Comparison of ENCODE assay signal across 8 mouse cellular contexts in the genomic region with DNA sequence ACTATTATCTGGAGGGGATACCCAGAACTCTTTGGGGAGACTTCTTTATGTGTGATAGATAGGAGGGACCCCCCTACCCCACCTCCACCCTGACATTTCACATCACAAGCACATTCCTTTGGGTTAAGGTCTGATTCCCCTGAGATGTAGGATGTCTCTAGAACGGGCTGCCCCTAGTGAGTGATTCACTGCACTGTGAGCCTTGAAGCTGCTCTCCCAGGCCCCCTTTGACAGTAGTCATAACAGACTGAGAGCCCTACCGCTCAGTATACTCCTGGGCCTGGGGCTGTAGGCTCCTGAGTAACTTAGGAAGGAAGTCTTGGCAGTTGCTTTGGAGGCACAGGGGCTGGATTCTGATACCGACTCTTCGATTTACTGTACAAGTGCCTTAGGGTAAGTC. TPM values are rescaled to one million over a fixed set of nuclear protein-coding genes. Genes with fewer than 3 reads are reported as not detected.
DNase-seq lines count a peak whose midpoint lies in the region; ATAC-seq and TF ChIP-seq lines count a peak whose summit lies in the region.

No protein-coding gene starts in this region.

- TF ChIP-seq CTCF in lung, embryonic 14.5 days (IDR thresholded peaks at IDR 0.05; ENCODE audit: low read depth), result 0 out of 2 replicates have a peak, but pooled peaks have one; percentile 6
- no peak for TF ChIP-seq CTCF in cerebellum, adult 2 months (IDR thresholded peaks at IDR 0.05; ENCODE audit: borderline replicate concordance, insufficient read depth, low read depth, low read length)

- peaks cover 17% of the 10 kb centered on the region for H3K4me1 ChIP-seq in lung, embryonic 14.5 days (ENCODE audit: insufficient read depth)
- H3K4me1 ChIP-seq in forebrain, embryonic 12.5 days, result peaks cover 20% of the 10 kb centered on the region
- peaks cover 48% of the 10 kb centered on the region for H3K4me1 ChIP-seq in limb, embryonic 10.5 days
- peaks cover 21% of the 10 kb centered on the region for H3K4me1 ChIP-seq in neural tube, embryonic 13.5 days (replicated peaks)
- peaks cover 5% of the 10 kb centered on the region; the same call in 1 of the 2 replicates for H3K4me1 ChIP-seq in cerebellum, adult 2 months (ENCODE audit: control insufficient read depth, insufficient read depth, low read length)

- H3K27me3 ChIP-seq in lung, embryonic 14.5 days (ENCODE audit: insufficient read depth, low read length), result no peaks in the 10 kb centered on the region
- H3K27me3 ChIP-seq in forebrain, embryonic 12.5 days, result peaks cover 47% of the 10 kb centered on the region
- peaks cover 61% of the 10 kb centered on the region for H3K27me3 ChIP-seq in limb, embryonic 10.5 days (ENCODE audit: low read depth, poor library complexity, severe bottlenecking)
- peaks cover 23% of the 10 kb centered on the region; the same call in 1 of the 2 replicates for H3K27me3 ChIP-seq in neural tube, embryonic 13.5 days
- H3K27me3 ChIP-seq in cerebellum, adult 2 months (ENCODE audit: control insufficient read depth, insufficient read depth, low read length), result no peaks in the 10 kb centered on the region; the same call in 1 of the 2 replicates

- WGBS in lung, embryonic 14.5 days, result 49% methylated on average over 4 of the region's 4 CpGs
- 75% methylated on average over 4 of the region's 4 CpGs for WGBS in forebrain, embryonic 12.5 days
- WGBS in limb, embryonic 10.5 days, result 68% methylated on average over 4 of the region's 4 CpGs
- WGBS in neural tube, embryonic 13.5 days, result 59% methylated on average over 4 of the region's 4 CpGs
- WGBS in cerebellum, adult 2 months, result 63% methylated on average over 4 of the region's 4 CpGs

- no peak for TF ChIP-seq POLR2A in cerebellum, adult 2 months (IDR thresholded peaks at IDR 0.05; ENCODE audit: borderline replicate concordance, insufficient read depth, low read length)

- no peak overlapping the region for H3K27ac ChIP-seq in lung, embryonic 14.5 days (ENCODE audit: low read depth)
- H3K27ac ChIP-seq in forebrain, embryonic 12.5 days, result no peak overlapping the region
- no peak overlapping the region for H3K27ac ChIP-seq in limb, embryonic 10.5 days
- H3K27ac ChIP-seq in neural tube, embryonic 13.5 days (replicated peaks), result no peak overlapping the region
- no peak overlapping the region for H3K27ac ChIP-seq in cerebellum, adult 2 months (ENCODE audit: insufficient read depth, low read length)

- H3K9me3 ChIP-seq in lung, embryonic 14.5 days (ENCODE audit: low read depth, low read length), result no peaks in the 10 kb centered on the region
- H3K9me3 ChIP-seq in forebrain, embryonic 12.5 days, result no peaks in the 10 kb centered on the region
- no peaks in the 10 kb centered on the region for H3K9me3 ChIP-seq in limb, embryonic 10.5 days (replicated peaks)
- no peaks in the 10 kb centered on the region for H3K9me3 ChIP-seq in neural tube, embryonic 13.5 days

- H3K9ac ChIP-seq in lung, embryonic 14.5 days, result peak overlapping the region; percentile 54; the same call in 1 of the 2 replicates
- no peak overlapping the region for H3K9ac ChIP-seq in forebrain, embryonic 12.5 days
- H3K9ac ChIP-seq in neural tube, embryonic 13.5 days, result peak overlapping the region; percentile 70

- 0 out of 2 replicates have a peak, but pooled peaks cover 5% of the 10 kb centered on the region for H3K36me3 ChIP-seq in lung, embryonic 14.5 days (ENCODE audit: insufficient read depth)
- H3K36me3 ChIP-seq in forebrain, embryonic 12.5 days (replicated peaks), result no peaks in the 10 kb centered on the region
- no peaks in the 10 kb centered on the region for H3K36me3 ChIP-seq in limb, embryonic 10.5 days
- no peaks in the 10 kb centered on the region for H3K36me3 ChIP-seq in neural tube, embryonic 13.5 days

- H3K4me3 ChIP-seq in lung, embryonic 14.5 days (ENCODE audit: low read depth, low read length), result peak overlapping the region; percentile 47
- H3K4me3 ChIP-seq in forebrain, embryonic 12.5 days (replicated peaks), result peak overlapping the region; percentile 49
- peak overlapping the region; percentile 57 for H3K4me3 ChIP-seq in limb, embryonic 10.5 days
- peak overlapping the region; percentile 51 for H3K4me3 ChIP-seq in neural tube, embryonic 13.5 days
- no peak overlapping the region for H3K4me3 ChIP-seq in cerebellum, adult 2 months (replicated peaks; ENCODE audit: insufficient read depth, low read depth, low read length)

- peak; percentile 18; the same call in 1 of the 2 replicates for ATAC-seq in lung, embryonic 14.5 days (ENCODE audit: insufficient read depth)
- ATAC-seq in forebrain, embryonic 12.5 days (ENCODE audit: low FRiP score), result 0 out of 2 replicates have a peak, but pooled peaks have one; percentile 10
- peak; percentile 33; the same call in 1 of the 2 replicates for ATAC-seq in neural tube, embryonic 13.5 days (ENCODE audit: low read depth)

- DNase-seq in lung, embryonic 14.5 days, result peak; percentile 53
- DNase-seq in lung, postnatal 4 days, result no peak
- DNase-seq in limb, embryonic 10.5 days (ENCODE audit: low spot score), result no peak
- DNase-seq in frontal cortex, postnatal 36 days (ENCODE audit: low spot score in 2 of 2), result no peak
- DNase-seq in frontal cortex, adult 2 months (ENCODE audit: extremely low spot score in 1 of 2, low spot score in 1 of 2), result no peak
- no peak for DNase-seq in cerebellum, adult 2 months

- H3K4me2 ChIP-seq in lung, embryonic 14.5 days, result peak overlapping the region; percentile 87
- peak overlapping the region; percentile 72 for H3K4me2 ChIP-seq in forebrain, embryonic 12.5 days
- peak overlapping the region; percentile 61 for H3K4me2 ChIP-seq in neural tube, embryonic 13.5 days

RNA-seq across cellular contexts. Expression of gene Lrrc32, which starts 1.2 kb away (rescaled TPM):
- polyA plus RNA-seq in lung, embryonic 14.5 days (2014; fragmentation: Nextera tagmentation; extraction: Ambion mirVana), result 7.2 and 7.3 TPM in 2 replicates
- polyA plus RNA-seq in forebrain, embryonic 12.5 days (2016; fragmentation: Nextera tagmentation; extraction: Ambion mirVana), result 3.2 and 3.4 TPM in 2 replicates
- polyA plus RNA-seq in limb, embryonic 10.5 days (2016; fragmentation: Nextera tagmentation; extraction: Ambion mirVana), result 2.8 and 3.6 TPM in 2 replicates
- polyA plus RNA-seq in neural tube, embryonic 13.5 days (2015; fragmentation: Nextera tagmentation; extraction: Ambion mirVana), result 4.6 and 4.9 TPM in 2 replicates
- polyA plus RNA-seq in frontal cortex, adult 2 months (2012; rRNA removed), result 4.0 and 4.1 TPM in 2 replicates
- 2.2 and 2.5 TPM in 2 replicates for polyA plus RNA-seq in cerebellum, adult 2 months (2012; rRNA removed)

RNA-seq across cellular contexts. Expression of gene Gucy2d, which starts 50.1 kb away (rescaled TPM):
- polyA plus RNA-seq in lung, embryonic 14.5 days (2014; fragmentation: Nextera tagmentation; extraction: Ambion mirVana), result not detected in 2 replicates
- polyA plus RNA-seq in forebrain, embryonic 12.5 days (2016; fragmentation: Nextera tagmentation; extraction: Ambion mirVana), result not detected in 2 replicates
- 0.05 TPM in 1 of 2 replicates, not detected in the other for polyA plus RNA-seq in limb, embryonic 10.5 days (2016; fragmentation: Nextera tagmentation; extraction: Ambion mirVana)
- polyA plus RNA-seq in neural tube, embryonic 13.5 days (2015; fragmentation: Nextera tagmentation; extraction: Ambion mirVana), result 0.43 TPM in 1 of 2 replicates, not detected in the other
- polyA plus RNA-seq in frontal cortex, adult 2 months (2012; rRNA removed), result not detected in 2 replicates
- 0.08 and 0.10 TPM in 2 replicates for polyA plus RNA-seq in cerebellum, adult 2 months (2012; rRNA removed)
